ENCODE assay signal across 9 mouse cellular contexts in genomic region chrX:95359053-95359452, GRCm38 (mm10).
A peak's percentile ranks its signal among the peaks of the same experiment; 100 is the strongest.
DNase-seq lines count a peak whose midpoint lies in the region; ATAC-seq and TF ChIP-seq lines count a peak whose summit lies in the region.
"Had no signal": no experiment of that assay in that cellular context is flagged by ENCODE, and none has a peak within 500 bp of the region (broad histone marks: within the 10 kb centered on the region; RNA-seq: fewer than 3 reads in every experiment).

No protein-coding gene starts in this region.

- DNase-seq in midbrain, embryonic 11.5 days (ENCODE audit: low spot score, missing footprints): no peak
- peak; percentile 11 to 30 for DNase-seq in cerebellum, postnatal 36 days
- peak; percentile 8 to 28 for DNase-seq in left cerebral cortex, adult 2 months (ENCODE audit: extremely low spot score in 1 of 2, low spot score in 2 of 2)
- DNase-seq in B cell, adult 2 months: no peak

- H3K27me3 ChIP-seq in forebrain, embryonic 16.5 days (replicated peaks; ENCODE audit: control insufficient read depth, insufficient read depth, low read length): no peaks in the 10 kb centered on the region
- H3K27me3 ChIP-seq in forebrain, embryonic 13.5 days: no peaks in the 10 kb centered on the region
- H3K27me3 ChIP-seq in midbrain, embryonic 11.5 days (ENCODE audit: control insufficient read depth, insufficient read depth, low read length): no peaks in the 10 kb centered on the region
- H3K27me3 ChIP-seq in midbrain, embryonic 15.5 days (replicated peaks): no peaks in the 10 kb centered on the region
- H3K27me3 ChIP-seq: stomach, embryonic 15.5 days had no signal

- no peaks in the 10 kb centered on the region for H3K36me3 ChIP-seq in forebrain, embryonic 16.5 days (ENCODE audit: control insufficient read depth, insufficient read depth)
- H3K36me3 ChIP-seq in forebrain, embryonic 13.5 days (ENCODE audit: poor library complexity, severe bottlenecking): no peaks in the 10 kb centered on the region
- no peaks in the 10 kb centered on the region for H3K36me3 ChIP-seq in midbrain, embryonic 11.5 days (ENCODE audit: control insufficient read depth, insufficient read depth, low read length)
- H3K36me3 ChIP-seq in midbrain, embryonic 15.5 days (replicated peaks): no peaks in the 10 kb centered on the region
- H3K36me3 ChIP-seq: stomach, embryonic 15.5 days had no signal

- H3K9me3 ChIP-seq in forebrain, embryonic 16.5 days (ENCODE audit: control insufficient read depth, low read length): no peaks in the 10 kb centered on the region
- no peaks in the 10 kb centered on the region for H3K9me3 ChIP-seq in forebrain, embryonic 13.5 days (replicated peaks)
- no peaks in the 10 kb centered on the region for H3K9me3 ChIP-seq in midbrain, embryonic 11.5 days (ENCODE audit: control insufficient read depth, low read length)
- no peaks in the 10 kb centered on the region for H3K9me3 ChIP-seq in midbrain, embryonic 15.5 days
- H3K9me3 ChIP-seq: stomach, embryonic 15.5 days had no signal

- H3K4me2 ChIP-seq in forebrain, embryonic 16.5 days (ENCODE audit: low read length): no peak overlapping the region
- H3K4me2 ChIP-seq in forebrain, embryonic 13.5 days: no peak overlapping the region
- no peak overlapping the region for H3K4me2 ChIP-seq in midbrain, embryonic 11.5 days
- no peak overlapping the region for H3K4me2 ChIP-seq in midbrain, embryonic 15.5 days
- H3K4me2 ChIP-seq: stomach, embryonic 15.5 days had no signal

- 34% methylated on average over 3 of the region's 3 CpGs for WGBS in forebrain, embryonic 16.5 days
- WGBS in forebrain, embryonic 13.5 days: 23% methylated on average over 3 of the region's 3 CpGs
- 32% methylated on average over 3 of the region's 3 CpGs for WGBS in midbrain, embryonic 11.5 days
- WGBS in midbrain, embryonic 15.5 days: 25% methylated on average over 3 of the region's 3 CpGs

- no peaks in the 10 kb centered on the region for H3K4me1 ChIP-seq in forebrain, embryonic 16.5 days (replicated peaks; ENCODE audit: control insufficient read depth, insufficient read depth, low read length)
- no peaks in the 10 kb centered on the region for H3K4me1 ChIP-seq in forebrain, embryonic 13.5 days
- H3K4me1 ChIP-seq in midbrain, embryonic 11.5 days (ENCODE audit: control insufficient read depth, insufficient read depth, low read length): no peaks in the 10 kb centered on the region
- H3K4me1 ChIP-seq in midbrain, embryonic 15.5 days: no peaks in the 10 kb centered on the region
- H3K4me1 ChIP-seq: stomach, embryonic 15.5 days had no signal

- no peak overlapping the region for H3K4me3 ChIP-seq in forebrain, embryonic 16.5 days (replicated peaks; ENCODE audit: low read length)
- H3K4me3 ChIP-seq in forebrain, embryonic 13.5 days: no peak overlapping the region
- no peak overlapping the region for H3K4me3 ChIP-seq in midbrain, embryonic 11.5 days (ENCODE audit: low read depth, low read length)
- H3K4me3 ChIP-seq in midbrain, embryonic 15.5 days: no peak overlapping the region
- no peak overlapping the region for H3K4me3 ChIP-seq in left cerebral cortex, adult 2 months
- H3K4me3 ChIP-seq: stomach, embryonic 15.5 days had no signal

- TF ChIP-seq CTCF in left cerebral cortex, adult 2 months (IDR thresholded peaks at IDR 0.05): peak; percentile 76

- intact Hi-C loops in left cerebral cortex, adult 2 months (cut with DNase I): loop anchor here (10.0 kb wide), 1 partner anchor 334 kb away; the partner anchor contains the start of gene Spin4

- H3K27ac ChIP-seq in forebrain, embryonic 16.5 days (ENCODE audit: low read length): no peak overlapping the region
- H3K27ac ChIP-seq in forebrain, embryonic 13.5 days: no peak overlapping the region
- H3K27ac ChIP-seq in midbrain, embryonic 11.5 days (ENCODE audit: low read depth, low read length): no peak overlapping the region
- H3K27ac ChIP-seq in midbrain, embryonic 15.5 days: no peak overlapping the region
- no peak overlapping the region for H3K27ac ChIP-seq in left cerebral cortex, adult 2 months
- H3K27ac ChIP-seq: stomach, embryonic 15.5 days had no signal

- H3K9ac ChIP-seq in forebrain, embryonic 16.5 days (replicated peaks; ENCODE audit: low read depth, low read length): no peak overlapping the region
- H3K9ac ChIP-seq in forebrain, embryonic 13.5 days: no peak overlapping the region
- no peak overlapping the region for H3K9ac ChIP-seq in midbrain, embryonic 11.5 days (ENCODE audit: low read length)
- H3K9ac ChIP-seq in midbrain, embryonic 15.5 days: no peak overlapping the region
- H3K9ac ChIP-seq: stomach, embryonic 15.5 days had no signal

- peak; percentile 61; the same call in 1 of the 2 replicates for ATAC-seq in forebrain, embryonic 16.5 days
- no peak for ATAC-seq in forebrain, embryonic 13.5 days
- ATAC-seq in midbrain, embryonic 11.5 days (ENCODE audit: low FRiP score): peak; percentile 22; the same call in 1 of the 2 replicates
- no peak for ATAC-seq in midbrain, embryonic 15.5 days (replicated peaks)
- no peak for ATAC-seq in erythroid progenitor cell, adult 5-6 weeks (replicated peaks; ENCODE audit: low FRiP score, poor library complexity, severe bottlenecking)

Comparison
In these comparisons a context has a peak if more than half of its experiments do, and no peak if none do; other contexts are left out.
1. ATAC-seq: peak in forebrain, embryonic 16.5 days (single experiment) and midbrain, embryonic 11.5 days (single experiment); none in forebrain, embryonic 13.5 days (single experiment), midbrain, embryonic 15.5 days (single experiment) and erythroid progenitor cell, adult 5-6 weeks (single experiment).
2. DNase-seq: peak in cerebellum, postnatal 36 days (2 of 2) and left cerebral cortex, adult 2 months (2 of 2); none in midbrain, embryonic 11.5 days (single experiment) and B cell, adult 2 months (0 of 2).